Mouse (Mus musculus) T-cell, adult 2 months (primary cell): ENCODE measurements around the gene Baz2b.

Experiments used
- DNase-seq: peaks from one replicate; pipeline ENCODE4 v3.0.0; 2022; ENCODE audit warnings: low spot score

Baz2b gene

DNA sequence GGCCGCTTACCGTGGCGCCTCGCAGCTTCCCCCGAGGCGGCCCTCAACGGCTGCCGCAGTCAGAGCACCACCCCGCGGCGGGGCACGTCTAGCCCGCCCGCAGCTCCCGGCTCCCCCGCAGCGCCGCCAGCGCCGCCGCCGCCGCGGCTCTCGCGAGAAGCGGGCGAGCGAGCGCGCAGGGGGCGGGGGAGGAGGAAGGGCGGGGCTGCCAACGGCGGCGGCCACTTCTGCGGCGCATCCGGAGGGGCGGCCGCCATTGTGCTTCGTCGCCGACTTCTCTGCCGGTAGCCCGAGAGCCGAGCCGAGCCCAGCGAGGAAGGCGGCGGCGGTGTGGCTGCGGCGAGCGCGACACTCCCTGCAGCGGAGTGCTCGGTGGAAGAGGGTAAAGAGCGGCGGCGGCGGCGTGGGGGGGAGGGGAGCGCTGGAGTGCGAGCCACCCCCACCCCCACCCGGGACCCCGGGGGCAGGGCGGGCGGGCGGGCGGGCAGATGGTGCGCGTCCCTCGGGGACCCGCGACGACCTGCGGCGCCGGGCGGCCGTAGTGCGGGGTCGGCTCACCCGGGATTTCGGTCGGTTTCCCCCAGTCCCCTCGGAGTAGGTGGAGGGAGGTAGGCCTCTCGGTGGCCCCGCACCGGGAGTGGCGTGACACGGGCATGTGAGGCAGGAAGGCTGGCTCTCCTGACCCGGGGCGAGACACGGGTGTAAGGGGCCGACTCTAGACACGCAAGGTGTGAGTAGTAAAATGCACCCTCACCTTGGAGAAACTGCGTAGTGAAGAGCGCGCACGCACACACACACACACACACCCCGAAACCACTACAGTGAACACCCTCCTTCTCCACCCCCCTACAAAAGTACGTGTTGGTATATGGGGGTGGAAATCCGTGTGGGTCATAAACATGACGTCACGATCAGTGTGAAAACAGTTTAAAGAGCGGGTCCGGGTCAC, at the start of gene Baz2b, which contains the start of gene March7:
Gene Baz2b, minus strand, starts transcription at position 137 of the 949 bp plus-strand sequence.
Gene March7, plus strand, starts transcription at position 185 of the 949 bp plus-strand sequence.
- DNase-seq, result peak; percentile 93

DNA sequence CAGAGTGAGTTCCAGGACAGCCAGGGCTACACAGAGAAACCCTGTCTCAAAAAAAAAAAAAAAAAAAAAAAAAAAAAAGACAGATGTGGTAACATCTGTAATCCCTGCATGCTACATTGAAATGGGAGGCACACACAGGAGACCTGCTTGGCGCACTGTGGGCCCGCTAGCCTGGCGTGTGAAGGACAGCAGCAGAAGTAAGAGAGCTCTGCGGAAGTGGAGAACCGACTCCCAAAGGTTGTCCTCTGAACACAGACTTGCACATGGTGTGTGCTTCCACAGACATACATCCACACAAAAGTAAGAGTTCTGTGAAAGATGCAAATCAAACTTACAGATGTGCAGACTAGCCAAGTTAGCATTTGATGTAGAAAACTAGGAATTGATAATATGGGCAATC, 49.5 kb upstream of the Baz2b start:
- no peak for DNase-seq

GRCm38 (mm10) chr2:60256751-60257150, 47.1 kb upstream of the Baz2b start:
- DNase-seq, result no peak

DNA sequence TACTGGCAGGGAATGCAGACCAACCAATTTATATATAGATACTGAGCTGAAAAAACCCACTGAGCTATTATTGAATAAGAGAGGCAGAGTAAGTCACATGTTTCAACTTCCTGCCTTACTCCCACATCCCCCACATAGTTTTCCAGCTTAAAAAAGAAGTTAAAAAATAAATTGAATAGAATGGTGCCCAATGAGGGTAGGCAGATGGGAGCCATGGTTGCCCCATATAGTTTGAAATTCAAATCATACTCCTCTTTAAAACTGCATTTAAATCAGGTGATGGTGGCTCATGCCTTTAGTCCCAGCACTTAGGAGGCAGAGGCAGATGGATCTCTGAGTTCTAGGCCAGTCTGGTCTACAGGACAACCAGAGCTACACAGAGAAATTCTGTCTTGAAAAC, 43.9 kb upstream of the Baz2b start:
- no peak for DNase-seq

DNA sequence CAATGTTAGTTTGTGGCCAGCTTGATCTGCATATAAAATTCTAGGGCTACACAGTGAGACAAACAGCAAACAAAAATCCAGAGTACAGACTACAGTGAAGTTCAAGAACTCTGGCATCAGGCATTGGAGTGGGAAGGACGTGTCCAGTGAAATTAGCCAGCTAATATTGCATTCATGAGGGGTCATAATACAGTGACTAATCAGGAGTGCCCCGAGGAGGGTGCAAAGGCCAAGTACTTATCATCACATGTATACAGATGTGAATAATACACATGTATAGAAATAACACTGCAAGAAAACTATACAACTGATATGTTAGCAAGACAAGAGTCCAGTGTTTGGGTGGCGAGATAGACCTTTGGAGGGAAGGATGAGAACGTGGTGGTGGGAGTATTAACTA, 43.1 kb upstream of the Baz2b start:
- DNase-seq, result no peak

GRCm38 (mm10) chr2:60234506-60234905, 24.9 kb upstream of the Baz2b start:
- DNase-seq, result no peak

DNA sequence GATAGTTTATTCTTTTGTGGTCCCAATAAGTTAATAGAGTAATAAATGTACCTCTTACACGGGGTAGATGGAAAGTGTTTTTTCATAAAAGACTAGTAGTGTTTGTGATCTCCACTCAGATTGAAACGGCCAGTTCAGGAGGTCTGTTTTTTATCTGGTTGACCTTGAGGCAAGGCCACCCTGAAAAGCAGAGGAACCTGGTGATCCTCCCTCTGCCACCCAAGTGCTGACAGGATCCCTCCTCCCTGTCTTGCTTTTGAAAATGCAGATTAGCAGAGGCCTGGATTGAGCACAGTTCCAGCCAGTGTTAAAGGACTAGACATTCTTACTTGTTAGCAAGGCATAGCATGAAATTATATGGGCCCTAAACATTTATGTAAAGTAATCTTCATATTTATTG, 23.5 kb upstream of the Baz2b start:
- DNase-seq, result no peak

GRCm38 (mm10) chr2:60230361-60230760, 20.7 kb upstream of the Baz2b start:
- DNase-seq, result no peak

- no peak for DNase-seq
These were observed 18.8 kb upstream of the Baz2b start for GRCm38 (mm10) chr2:60228470-60228869.

- no peak for DNase-seq
These were observed 13.8 kb upstream of the Baz2b start for GRCm38 (mm10) chr2:60223489-60223888.

DNA sequence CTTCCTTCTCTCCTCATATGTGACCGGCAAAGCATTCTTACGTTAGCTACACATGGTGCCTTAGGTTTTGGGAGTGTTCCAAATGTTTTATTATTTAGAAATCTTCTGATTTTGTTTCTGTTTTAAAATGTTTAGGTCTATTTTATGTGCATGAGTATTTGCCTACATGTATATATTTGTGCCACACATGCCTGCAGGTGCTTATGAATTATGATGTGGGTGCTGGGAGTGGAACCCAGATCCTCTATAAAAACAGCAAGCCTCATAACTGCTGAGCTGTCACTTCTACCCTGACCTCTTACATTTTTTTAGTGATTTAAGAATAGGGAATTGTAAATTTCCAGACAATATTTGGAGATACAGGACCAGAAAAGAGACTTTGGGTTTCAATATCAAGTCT, 12.3 kb upstream of the Baz2b start:
- no peak for DNase-seq

- no peak for DNase-seq
These were observed 11.6 kb upstream of the Baz2b start for GRCm38 (mm10) chr2:60221236-60221635.

DNA sequence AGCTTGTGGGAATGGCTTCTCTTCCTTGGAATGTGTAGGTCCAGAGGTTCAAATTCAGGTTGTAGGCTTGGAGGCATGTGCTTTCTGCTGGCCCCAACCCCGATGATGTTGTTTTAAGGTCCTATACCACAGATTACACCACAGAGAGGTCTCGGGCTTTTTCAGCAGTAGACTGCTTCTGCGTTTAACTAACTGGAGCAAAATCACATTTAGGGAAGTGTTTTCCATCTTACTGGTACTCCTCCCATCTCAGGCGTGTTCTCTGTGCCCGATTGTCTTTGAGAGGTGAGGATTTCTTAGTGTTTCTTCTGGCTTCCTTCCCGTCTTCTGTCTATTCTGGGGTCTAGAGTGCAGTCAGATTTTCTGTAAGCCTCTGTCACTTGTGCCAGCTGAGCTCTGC, 8.0 kb upstream of the Baz2b start:
- no peak for DNase-seq

DNA sequence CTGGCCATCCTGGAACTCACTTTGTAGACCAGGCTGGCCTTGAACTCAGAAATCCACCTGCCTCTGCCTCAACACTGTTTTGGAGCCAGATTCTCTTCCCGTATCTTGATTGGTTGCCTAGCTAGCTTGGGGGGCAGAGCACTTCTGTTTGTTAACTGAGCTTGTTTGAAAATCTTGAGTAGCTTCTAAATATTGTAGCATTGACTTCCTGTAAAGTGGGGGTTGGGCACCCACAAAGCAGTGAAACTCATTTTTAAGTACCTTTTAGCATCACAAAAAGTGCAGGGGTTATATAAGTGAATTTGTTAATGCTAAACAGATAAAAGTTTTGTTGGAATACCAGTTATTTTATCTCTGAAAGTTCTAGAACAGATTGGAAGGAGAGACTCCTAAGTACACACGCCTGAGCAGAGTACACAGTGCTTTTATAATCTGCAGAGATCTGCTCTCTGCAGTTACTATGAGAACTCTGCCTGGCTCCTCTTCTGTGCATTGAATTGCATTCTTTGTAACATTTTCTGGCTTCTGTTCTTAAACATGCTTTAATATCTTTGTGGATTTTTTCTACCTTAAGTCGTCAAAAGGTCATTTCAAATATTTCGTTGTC, 7.0 kb upstream of the Baz2b start:
- DNase-seq, result no peak

DNA sequence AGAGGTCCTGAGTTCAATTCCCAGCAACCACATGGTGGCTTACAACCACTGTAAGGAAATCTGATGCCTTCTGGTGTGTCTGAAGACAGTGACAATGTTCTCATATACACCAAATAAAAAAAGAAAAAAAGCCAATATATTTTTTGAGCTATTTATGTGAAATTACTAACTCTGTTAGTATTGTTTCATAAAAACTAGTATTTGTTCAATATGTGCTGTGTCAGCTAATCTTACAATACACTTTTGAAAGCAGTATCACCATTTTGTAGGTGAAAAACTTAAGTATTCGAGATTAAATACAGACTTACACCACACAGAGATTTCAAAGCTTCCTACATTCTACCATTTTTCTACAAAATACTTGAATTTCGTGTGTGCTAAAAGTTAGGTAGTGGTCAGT, 5.0 kb upstream of the Baz2b start:
- no peak for DNase-seq

DNA sequence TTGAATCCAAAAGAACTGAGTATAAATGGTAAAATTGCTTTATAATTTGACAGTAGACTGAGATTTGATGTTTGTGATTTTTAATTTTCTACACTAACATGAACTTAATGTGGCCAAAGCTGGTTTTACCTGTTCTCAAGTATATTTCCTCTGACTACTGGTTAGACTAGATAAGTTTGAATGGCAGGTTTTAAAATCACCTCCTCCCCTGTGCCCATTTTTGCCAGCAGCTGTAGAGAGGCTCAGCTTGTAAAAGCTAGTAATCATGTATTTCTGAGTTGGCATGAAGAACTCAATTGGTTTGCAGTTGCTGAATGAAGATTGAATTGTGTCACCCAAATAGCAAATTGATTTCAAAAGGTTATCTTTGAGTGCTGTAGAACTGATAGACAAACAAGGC, 2.8 kb upstream of the Baz2b start:
- no peak for DNase-seq

DNA sequence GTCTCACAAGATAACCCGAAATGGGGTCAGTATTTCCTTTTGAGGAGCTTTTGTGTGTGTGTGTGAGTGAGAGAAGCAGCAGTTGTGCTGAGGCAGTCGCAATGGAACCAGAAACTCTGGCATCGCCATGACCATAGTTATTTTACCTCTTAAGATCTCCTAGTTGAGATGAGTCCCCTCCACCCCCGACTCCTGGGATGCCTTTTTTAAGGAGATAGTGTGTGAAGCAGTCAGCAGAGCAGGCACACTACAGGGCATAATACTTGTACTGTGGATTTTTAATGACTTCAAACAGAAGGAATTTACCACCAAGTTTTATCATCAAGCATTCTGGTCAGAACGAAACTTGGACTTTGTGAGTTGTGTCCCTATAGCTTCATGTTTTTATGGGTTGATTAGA, 1.2 kb upstream of the Baz2b start:
- no peak for DNase-seq

GRCm38 (mm10) chr2:60209122-60209611, 472 bp downstream of the Baz2b start:
- DNase-seq, result no peak

DNA sequence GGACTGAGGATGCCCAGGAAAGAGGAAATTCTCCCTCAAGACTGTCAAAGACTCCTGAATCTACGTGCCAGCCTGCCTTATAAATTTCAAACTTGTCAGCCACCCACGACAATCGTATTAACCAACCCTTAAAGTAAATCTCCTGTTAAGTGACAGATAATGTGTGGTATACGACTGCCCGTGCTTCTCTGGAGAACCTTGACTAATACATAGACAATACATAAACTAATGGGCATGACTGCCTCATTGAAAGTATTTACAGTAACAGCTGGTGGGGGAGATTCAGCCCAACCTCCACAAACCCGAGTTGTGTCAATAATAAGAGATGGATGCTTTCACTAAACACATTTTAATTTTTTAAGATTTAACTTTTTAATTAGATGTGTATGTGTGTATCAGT, 3.8 kb downstream of the Baz2b start:
- DNase-seq, result no peak

GRCm38 (mm10) chr2:60204162-60204561, 5.5 kb downstream of the Baz2b start:
- DNase-seq, result peak; percentile 76

DNA sequence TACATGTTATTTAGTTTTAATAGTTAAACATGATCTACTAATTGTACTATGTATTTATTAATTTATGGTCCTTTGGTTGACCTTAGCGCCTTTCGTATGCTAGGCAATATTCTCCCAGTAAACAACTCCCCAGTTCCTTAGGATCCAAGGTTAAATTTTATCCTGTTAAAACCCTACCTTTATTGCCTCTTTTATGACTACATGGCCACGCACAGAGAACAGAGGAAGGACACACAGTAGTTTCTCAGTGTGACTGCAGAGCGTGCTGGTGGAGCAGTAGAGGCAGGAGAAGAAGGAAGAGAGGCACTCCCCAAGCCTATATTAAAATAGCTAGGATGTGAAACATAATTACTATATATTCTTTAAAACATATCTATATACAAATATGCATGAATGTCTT, 5.9 kb downstream of the Baz2b start:
- no peak for DNase-seq

DNA sequence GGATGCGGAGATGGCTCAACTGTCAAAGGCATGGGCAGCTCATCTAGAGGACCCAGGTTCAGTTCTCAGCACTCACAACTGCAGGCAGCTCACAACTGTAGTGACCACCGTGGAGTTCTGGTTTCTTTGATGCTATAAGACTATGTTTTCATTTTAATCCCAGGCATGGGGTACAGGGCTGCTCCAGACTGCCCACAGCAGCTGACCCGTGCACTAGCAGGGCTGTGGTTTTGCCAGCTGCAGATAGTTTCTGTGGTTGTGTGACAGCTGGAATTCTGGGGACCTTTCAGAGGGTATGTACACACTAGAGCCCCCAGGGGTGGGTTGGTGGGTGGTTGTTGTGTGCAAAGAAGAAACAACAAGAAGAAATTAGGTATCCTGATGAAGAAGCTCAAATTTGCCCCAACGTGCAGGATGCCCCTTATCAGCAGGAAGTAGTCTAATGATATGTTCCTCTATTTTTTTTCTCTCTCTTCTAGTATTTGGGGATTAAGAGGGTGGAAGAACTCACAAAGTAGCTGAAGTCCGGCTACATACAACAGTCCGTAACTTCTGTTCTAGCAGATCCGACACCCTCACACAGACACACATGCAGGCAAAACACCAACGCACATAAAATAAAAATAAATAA, 6.6 kb downstream of the Baz2b start:
- no peak for DNase-seq

DNA sequence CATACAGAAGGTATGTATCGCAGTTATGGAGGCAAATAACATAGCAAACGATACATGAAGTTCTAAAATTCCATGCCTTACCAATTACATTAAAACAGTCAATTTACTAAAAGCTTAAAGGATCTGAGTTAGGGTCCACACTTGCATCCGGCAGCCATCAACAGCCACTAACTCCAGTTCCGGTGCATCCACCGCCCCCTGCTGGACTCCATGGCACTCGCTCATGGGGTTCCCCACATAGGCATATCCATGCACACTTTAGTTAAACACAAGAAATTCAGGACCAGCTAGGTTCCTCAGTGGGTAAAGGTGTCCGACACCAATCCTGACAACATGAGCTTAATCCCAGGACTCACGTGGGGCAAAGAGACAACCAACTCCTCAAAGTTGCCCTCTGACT, 9.0 kb downstream of the Baz2b start:
- DNase-seq, result peak; percentile 47
